Mouse (Mus musculus) cerebellum, adult 2 months (tissue): ENCODE results near the gene Il17rc.

Source experiments
- CTCF ChIP-seq: fragments of 200-500 bp; IDR thresholded peaks from 2 replicates; pipeline ENCODE4 v1.5.1; 2011; ENCODE audit warnings: low read depth, mild to moderate bottlenecking, control low read depth, low read length, moderate library complexity, borderline replicate concordance; ENCODE audit not compliant: insufficient read depth
- POLR2A ChIP-seq: fragments of 200-500 bp; IDR thresholded peaks from 2 replicates; pipeline ENCODE4 v1.6.1; 2011; ENCODE audit warnings: low read length, control low read depth, borderline replicate concordance; ENCODE audit not compliant: insufficient read depth

DNA sequence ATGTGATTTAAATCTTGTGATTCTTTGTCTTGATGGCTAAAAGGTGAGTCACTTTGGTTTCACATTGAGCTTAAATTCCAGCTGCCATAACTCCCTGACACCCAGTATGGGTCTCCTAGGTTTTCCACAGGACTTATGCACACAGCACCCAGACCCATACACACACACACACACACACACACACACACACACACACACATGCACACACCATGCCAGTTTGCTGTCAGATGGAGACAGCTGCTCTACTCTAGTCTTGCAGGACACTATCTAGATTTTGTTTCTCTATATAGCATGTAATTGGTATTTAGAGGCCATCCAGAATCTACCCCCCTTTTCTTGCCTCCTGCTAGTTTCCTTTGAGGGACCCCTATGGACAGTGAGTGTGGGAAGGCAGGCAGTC is 35.9 kb downstream of the Il17rc start:
- TF ChIP-seq CTCF (no peak), POLR2A (no peak)
